Mouse (Mus musculus) Patski (cell line): ENCODE measurements at regions not wholly inside any gene's neighbourhood (a gene's known extent, or its start where the extent isn't known, plus 50 kb on each side); places are given as distances from the start of the nearest gene placed in this dataset.
A peak's percentile ranks its signal among the peaks of the same experiment; 100 is the strongest.

ENCODE experiments used
- ATAC-seq: fragments of 100-300 bp; one replicate; pipeline ENCODE4 v1.8.0; 2021
- CTCF ChIA-PET: fragments of 350-600 bp; sonication (Branson Sonifier 250); formaldehyde crosslinking; loops from one replicate; lab custom pipeline; 2022; ENCODE audit warnings: inconsistent platforms; lab: Charles Lee
- POLR2A ChIA-PET: fragments of 350-600 bp; sonication (Branson Sonifier 250); formaldehyde crosslinking; loops from one replicate; lab custom pipeline; 2022; ENCODE audit warnings: antibody characterized with exemption, inconsistent platforms; lab: Charles Lee
- DNase-seq: peaks from one replicate; pipeline ENCODE4 v3.0.0-alpha.2; 2011; ENCODE audit warnings: low read depth, low spot score
- H3K27me3 ChIP-seq: fragments of 371-371 bp; one replicate; pipeline ENCODE4 v1.5.1; 2021
- CTCF ChIP-seq: fragments of 100-300 bp; IDR thresholded peaks from one replicate; pipeline ENCODE4 v1.5.1; 2021
- in situ Hi-C: fragments of 300-500 bp; cut with MboI; formaldehyde crosslinking; loops from 3 replicates; pipeline ENCODE4 v1.11.1; 2018; ENCODE audit warnings: low pct_unique_long_range_greater_than_20kb, mixed read lengths

DNA sequence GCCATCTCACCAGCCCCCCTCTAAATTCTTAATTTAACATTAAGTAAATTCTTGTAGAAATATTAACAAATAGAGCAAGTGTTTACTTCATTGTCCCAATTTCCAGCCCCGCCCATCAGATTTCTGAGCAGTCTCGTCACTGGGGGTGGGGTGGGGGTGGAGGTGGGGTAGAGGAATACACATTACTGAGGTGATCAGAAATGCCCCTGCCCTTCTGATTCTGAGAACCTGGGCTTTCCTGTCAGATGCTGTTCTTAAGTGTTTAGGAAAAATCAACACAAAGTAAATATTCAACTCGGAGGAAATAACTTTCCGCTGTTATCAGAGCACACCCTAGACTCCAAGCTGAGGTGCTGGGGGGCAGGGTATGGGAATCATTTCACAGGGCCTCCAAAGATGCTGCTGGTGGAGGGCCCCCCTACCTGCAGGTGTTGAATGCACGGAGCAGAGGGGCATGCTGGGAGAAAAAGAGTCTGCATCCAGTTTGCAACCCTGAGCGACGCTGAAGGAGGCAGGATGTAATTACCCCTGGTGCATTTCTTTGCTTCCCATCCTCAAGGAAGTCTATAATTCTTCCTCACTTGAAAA, 235.5 kb downstream of the Gm10260 start:
- H3K27me3 ChIP-seq: no peaks in the 10 kb centered on the region
- ChIA-PET POLR2A (no interaction called here), CTCF (no interaction called here)
- no peak for TF ChIP-seq CTCF
- DNase-seq (no peak), ATAC-seq (no peak)
- in situ Hi-C loops: no loop called here

- in situ Hi-C loops: no loop called here
- no peak for ATAC-seq
- no peak for DNase-seq
- CTCF ChIA-PET: interaction anchor here (1.1 kb wide), 1 partner anchor 12 kb away, joined by 4 read pairs; no protein-coding TSS in a partner anchor
- TF ChIP-seq CTCF: no peak
- POLR2A ChIA-PET: no interaction called here
- no peaks in the 10 kb centered on the region for H3K27me3 ChIP-seq
Observed at GRCm38 (mm10) chr13:97523523-97524412, 236.7 kb downstream of the Gm10260 start.

DNA sequence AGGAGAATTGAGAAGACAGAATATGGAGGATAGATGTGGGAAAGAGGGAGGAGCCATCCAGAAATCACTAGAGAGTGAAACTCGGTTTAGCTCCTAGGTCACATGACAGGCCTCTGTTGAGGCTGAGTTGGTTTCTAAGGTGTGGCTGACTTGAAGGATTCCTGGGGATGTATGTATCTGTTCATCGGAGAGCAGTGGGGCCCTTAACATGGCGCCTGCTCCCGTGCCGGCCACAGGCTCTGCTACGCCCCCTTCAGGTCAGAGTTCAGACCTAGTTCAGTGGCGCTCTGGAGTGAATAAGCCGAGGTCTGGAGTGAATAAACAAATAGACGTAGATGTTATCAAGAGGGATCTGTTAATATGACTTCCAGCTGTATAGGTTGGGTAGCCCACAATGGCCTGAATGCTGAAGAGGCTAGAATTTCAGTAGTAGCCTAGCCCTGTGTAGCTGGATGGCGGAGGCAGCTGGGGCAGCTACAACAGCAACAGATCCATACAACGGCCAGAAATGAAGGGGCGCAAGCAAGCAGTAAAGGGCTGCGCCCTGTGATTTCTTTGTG, 239.4 kb downstream of the Gm10260 start:
- in situ Hi-C loops: no loop called here
- DNase-seq: no peak
- CTCF ChIA-PET: interaction anchor here (2.1 kb wide), 1 partner anchor 13 kb away, joined by 5 read pairs; no protein-coding TSS in a partner anchor
- POLR2A ChIA-PET: interaction anchor here (0.6 kb wide), 1 partner anchor 865 kb away, joined by 3 read pairs; no protein-coding TSS in a partner anchor
- TF ChIP-seq CTCF: no peak
- ATAC-seq: no peak
- H3K27me3 ChIP-seq: no peaks in the 10 kb centered on the region

DNA sequence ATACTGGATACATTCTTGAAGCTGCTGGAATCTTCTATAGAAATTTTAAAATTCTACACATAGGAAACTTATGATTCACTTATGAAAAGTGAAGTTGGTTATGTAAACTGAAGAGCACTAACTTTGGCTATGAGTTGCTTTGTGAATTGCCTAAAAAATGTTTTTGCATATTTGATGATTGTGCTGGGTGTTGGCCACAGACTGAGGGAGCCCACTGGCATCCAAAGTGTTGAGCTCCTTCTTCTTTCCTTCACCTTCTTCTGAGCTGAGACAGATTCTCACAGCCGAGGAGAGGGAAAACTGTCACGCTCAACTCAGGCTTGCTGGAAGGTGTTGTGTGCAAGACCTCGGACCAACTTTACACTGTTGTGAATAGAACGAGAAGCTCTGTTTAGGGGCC, 243.7 kb downstream of the Gm10260 start:
- no peak for TF ChIP-seq CTCF
- no peak for ATAC-seq
- no peak for DNase-seq
- POLR2A ChIA-PET: interaction anchor here (0.6 kb wide), 1 partner anchor 1576 kb away, joined by 10 read pairs; no protein-coding TSS in a partner anchor
- in situ Hi-C loops: no loop called here
- CTCF ChIA-PET: interaction anchor here (1.4 kb wide), 1 partner anchor 12 kb away, joined by 5 read pairs; no protein-coding TSS in a partner anchor
- H3K27me3 ChIP-seq: no peaks in the 10 kb centered on the region

DNA sequence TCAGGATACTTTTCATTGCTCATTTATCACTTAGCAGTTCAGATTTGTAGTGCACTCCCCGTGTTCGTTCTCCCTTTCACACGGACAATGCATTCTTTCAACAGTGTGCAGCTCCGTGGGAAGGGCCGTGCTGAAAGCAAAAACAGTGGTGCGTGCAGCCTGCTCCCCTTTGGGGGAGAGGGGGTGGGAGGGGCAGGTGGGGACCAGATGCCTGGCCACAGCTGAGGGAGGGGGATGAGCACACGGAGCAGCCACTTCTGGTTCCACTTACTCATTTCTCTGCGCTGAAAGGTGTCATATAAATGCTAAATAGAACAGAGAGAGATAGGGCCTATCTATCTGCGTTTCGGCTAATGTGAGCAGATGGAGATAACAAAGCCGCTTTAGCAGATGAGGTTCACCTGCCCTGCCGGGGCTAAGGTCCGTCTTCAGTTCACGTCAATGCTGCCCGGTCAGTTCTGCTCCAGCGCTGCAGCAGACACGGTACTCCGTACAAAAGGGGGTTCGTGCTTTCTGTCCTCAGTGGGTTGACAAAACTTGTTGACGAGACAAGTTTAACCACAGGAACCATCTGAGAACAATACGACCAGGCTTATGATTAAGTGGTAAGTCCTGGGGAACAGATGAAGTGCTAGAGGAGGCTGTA, 245.9 kb downstream of the Gm10260 start:
- POLR2A ChIA-PET: no interaction called here
- CTCF ChIA-PET: no interaction called here
- no peak for TF ChIP-seq CTCF
- ATAC-seq (no peak), DNase-seq (no peak)
- no peaks in the 10 kb centered on the region for H3K27me3 ChIP-seq
- in situ Hi-C loops: no loop called here

DNA sequence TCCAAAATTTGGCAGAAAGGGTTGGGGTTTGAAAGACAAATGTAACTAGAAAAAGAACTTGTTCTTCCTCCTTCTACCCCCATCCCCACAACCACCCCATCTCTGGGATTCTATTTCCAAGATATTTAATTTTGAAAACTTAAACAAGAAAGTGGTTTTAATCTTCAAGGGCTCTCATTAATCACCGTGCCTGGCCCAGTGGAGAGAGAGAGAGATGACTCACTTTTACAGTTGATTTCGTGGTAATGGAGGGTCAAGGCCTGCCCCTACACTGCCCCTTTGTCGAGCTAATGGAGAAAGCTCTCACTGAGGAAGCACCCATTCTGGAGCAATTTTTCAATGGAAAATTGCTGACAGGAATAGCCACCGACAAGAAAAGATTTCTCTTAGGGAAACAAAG, 247.9 kb downstream of the Gm10260 start:
- no peaks in the 10 kb centered on the region for H3K27me3 ChIP-seq
- no peak for ATAC-seq
- no peak for TF ChIP-seq CTCF
- ChIA-PET POLR2A (no interaction called here), CTCF (no interaction called here)
- DNase-seq: no peak
- in situ Hi-C loops: no loop called here

DNA sequence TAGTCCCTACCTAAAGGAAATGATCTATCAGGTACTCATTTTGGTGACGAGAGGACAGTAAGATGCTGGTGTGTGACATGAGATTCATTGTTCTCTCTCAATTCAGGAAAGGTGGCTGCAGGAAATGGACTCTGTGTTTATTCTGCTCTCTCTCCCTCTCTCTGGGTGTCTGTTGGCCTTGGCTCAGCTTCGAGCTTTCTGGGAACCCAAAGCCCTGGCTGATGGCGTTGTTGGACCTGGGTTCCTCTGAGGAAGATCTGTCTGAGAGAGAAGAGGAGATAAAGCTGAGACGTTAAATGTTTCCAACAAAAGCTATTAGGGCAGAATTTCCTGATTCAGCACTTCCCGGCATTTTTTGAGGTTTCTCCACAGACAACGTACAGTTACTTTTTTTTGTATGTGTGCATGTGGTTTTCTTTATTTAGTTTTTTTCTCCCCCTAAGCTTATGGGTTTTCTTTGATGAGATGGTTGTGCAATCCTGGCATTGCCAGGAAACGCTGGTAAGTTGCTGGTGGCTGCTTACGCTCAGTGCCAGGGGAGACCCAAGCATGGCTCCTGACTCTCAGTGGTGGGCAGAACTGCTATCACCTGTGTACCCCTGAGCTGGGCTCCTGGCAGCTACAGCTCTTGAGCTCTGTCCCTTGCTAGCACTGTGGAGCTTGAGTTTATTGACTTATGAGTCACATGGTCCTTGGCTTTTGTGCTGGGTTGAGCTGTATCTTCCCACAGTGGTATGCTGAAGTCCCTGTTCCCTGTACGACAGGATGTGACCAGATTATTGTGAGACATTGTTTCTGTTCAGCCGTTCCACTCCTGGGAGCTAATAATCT, 249.8 kb downstream of the Gm10260 start:
- no peak for DNase-seq
- ATAC-seq: peak; percentile 60
- CTCF ChIA-PET: interaction anchor here (0.7 to 1.9 kb wide), 8 partner anchors 13 to 370 kb away, joined by 3 to 7 read pairs (median 3); no protein-coding TSS in a partner anchor
- H3K27me3 ChIP-seq: no peaks in the 10 kb centered on the region
- no peak for TF ChIP-seq CTCF
- in situ Hi-C loops: no loop called here
- POLR2A ChIA-PET: interaction anchor here (0.5 to 0.6 kb wide), 3 partner anchors 19 to 506 kb away, joined by 3 to 4 read pairs (median 3); no protein-coding TSS in a partner anchor

- no peak for TF ChIP-seq CTCF
- ChIA-PET POLR2A (no interaction called here), CTCF (interaction anchor here (1.0 to 1.7 kb wide), 3 partner anchors 12 to 35 kb away, joined by 3 to 5 read pairs (median 3); no protein-coding TSS in a partner anchor)
- in situ Hi-C loops: no loop called here
- DNase-seq (no peak), ATAC-seq (no peak)
- H3K27me3 ChIP-seq: no peaks in the 10 kb centered on the region
Observed at GRCm38 (mm10) chr13:97504949-97505348, 255.5 kb downstream of the Gm10260 start.

DNA sequence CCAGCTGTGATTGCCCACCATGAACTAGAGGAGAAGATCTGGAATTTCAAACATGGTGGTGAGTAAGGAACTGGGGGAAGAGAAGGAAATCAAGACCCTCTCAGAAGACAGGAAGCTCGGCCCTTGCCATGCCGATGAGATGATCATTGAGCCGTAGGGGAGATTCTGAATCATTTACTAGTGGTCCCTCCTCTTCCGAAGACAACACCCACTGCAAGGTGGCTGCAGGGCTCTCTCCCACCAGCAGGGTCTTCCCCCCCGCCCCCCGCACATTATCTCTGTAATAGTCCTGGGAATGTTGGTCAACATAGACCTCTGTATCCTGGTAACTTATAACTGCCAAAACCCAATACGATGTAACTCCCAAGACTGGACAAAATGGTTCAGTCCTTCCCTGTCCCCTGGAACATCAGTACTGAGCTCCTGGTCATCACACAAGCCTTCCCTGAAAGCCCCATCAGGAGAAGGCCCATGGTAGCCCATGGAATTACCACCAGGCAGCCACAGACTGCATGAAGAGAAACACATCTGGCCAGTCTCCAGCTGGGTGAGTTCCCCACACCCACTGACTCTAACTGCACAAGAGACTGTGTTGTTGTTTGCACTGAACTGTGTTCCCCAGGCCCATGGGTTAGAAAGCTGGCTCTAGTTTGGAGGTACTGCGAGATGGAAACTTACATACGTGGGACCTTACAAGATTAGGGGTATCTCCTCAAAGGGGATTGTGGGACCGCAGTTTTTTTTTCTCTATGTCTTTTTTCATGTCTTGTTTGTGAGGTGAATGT, 256.3 kb downstream of the Gm10260 start:
- no peaks in the 10 kb centered on the region for H3K27me3 ChIP-seq
- ATAC-seq (no peak), DNase-seq (no peak)
- in situ Hi-C loops: no loop called here
- POLR2A ChIA-PET: no interaction called here
- TF ChIP-seq CTCF: no peak
- CTCF ChIA-PET: interaction anchor here (1.3 to 1.7 kb wide), 2 partner anchors 13 to 34 kb away, joined by 3 to 5 read pairs; no protein-coding TSS in a partner anchor
